Mouse (Mus musculus) megakaryocyte progenitor cell, adult 5-6 weeks (primary cell): ENCODE measurements around the gene Rab3ip. TPM values are rescaled to one million over a fixed set of nuclear protein-coding genes. Genes with fewer than 3 reads are reported as not detected.

Source experiments
- ATAC-seq: replicated peaks from 2 replicates; pipeline ENCODE4 v1.8.0; 2016; ENCODE audit warnings: mild to moderate bottlenecking, moderate TSS enrichment, inconsistent platforms; ENCODE audit not compliant: poor library complexity
- total RNA-seq, 2 experiments: library from RNA; stranded (forward) in 1 of 2; stranded (reverse) in 1 of 2; fragments of 157-497, 149-512 nt in 1 of 2; fragments of 200-1000 nt in 1 of 2; gene quantifications; 2 replicates each; pipeline versions ENCODE4 v1.2.3 to v1.2.4; 2015 to 2017

Gene Rab3ip
- 6.8 and 7.0 TPM in 2 replicates for total RNA-seq (2015)
- total RNA-seq (2017): 14.1 TPM in 2 replicates

DNA sequence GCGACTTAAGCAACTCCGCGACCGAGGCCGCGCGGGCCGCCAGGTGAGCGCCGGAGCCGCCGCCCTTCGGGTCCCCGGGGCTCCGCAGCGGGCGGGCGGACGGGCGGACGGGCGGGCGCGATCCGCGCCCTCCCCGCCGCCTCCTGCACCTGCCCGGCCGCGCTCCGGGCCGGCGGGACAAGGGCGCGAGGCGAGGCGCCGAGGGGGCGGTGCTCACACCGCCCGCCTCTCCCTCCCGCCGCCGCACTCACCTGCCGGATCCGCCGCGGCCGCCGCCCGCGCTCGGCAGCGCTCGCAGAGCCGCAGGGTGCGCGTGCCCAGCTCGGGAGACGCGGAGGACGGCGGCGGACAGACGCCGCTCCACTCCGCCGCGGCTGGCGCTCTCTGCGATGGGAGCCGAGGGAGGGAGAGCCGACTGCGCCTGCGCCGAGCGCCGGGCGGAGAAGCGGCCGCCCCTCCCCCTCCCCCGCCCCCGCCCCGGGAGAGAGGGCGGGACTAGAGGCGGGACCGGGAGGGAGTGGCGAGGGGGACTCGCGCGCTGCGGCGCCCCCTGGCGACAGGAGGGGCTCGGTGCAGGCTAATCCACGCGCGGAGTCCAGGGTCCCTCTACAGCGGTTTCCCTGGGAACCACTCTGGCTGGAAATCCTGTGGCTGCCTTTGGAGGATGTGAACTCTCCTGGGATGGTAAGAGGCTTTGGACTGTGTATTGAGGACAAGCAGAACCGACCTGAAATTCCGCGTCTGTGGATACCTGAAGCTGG is at the start of gene Rab3ip:
Gene Rab3ip, minus strand, starts transcription at position 761 of the 761 bp plus-strand sequence.
- peak; percentile 98 for ATAC-seq

DNA sequence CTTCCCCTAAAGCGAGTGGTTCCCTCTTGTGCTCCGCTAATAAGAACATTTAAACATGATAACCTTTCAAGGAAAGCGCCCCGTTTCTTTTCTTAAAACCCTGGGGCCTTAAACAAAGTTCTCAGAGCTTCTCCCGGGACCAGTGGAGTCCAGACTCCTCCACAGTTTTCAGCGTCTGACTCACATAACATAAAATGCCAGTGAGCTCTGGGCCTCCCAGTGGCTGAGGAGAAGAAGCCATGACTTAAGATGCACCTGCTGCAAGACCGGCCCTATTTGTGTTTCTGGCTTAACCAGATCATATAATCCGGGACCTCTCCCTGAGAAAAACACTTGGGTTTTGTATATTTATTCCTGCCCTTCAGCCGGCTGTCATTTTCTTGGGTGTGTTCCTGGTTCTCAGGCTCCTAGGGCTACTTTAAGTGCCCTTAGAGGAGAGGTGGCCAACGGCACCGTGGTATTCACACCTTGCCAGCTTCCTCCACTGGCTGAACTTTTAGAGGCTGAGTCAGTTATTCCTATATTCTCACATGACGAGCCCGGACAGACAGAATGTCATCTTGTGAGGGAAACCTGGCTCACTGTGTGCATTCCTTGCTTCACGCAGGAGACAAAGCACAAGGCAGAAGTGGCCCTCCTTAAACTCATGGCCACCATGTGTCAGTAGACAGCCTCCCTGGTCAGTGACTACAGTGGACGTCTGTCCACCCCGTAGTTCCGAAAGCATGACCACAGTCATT is 48.3 kb upstream of the Rab3ip start:
- no peak for ATAC-seq

DNA sequence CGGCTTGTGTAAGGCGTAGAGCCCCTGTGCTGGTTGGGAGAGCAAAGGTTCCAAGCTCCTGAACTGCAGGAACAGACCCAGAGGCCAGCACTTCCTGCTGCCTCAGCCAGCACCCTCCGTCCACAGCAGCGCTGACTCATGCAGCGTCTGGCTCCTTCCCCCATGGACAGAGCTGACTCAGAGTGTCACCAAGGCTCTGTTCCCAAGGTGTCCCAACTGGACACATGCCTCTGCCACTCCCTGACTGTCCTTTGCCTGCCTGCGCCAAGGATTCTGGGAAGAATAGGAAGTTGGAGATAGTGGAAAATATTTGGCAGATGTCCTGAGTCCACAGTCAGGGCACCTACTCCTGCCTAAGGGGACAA is 45.6 kb upstream of the Rab3ip start:
- ATAC-seq: peak; percentile 87

DNA sequence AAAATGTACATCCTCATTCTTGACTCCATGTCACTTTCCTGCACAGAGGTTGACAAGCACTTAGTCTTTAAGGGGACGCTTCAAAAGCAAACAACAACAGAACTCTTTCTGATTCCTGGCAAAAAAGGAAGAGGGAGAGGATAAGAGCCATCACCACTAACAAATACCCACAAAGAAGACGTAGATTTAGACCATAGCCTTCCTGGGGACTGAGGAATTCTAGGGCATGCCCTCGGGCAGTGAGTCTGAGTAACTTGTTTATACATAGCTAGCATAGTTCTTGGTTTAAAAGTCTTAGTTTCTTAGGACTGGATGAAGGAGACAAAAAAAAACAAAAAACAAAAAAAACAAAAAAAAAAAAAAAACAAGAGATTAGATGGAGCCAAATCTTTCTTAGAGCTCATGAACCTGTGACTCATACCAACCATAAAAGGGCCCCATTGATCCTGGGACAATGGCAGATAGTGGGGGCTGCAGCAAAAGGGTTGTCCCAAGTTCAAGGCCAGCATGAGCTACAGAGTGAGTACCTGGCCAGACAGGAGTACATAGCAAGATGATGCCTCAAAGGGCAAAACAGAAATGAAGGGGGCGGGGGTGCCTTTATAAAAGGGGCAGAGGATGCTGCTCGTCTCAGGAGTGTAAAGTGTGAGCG is 45.1 kb upstream of the Rab3ip start:
- no peak for ATAC-seq

DNA sequence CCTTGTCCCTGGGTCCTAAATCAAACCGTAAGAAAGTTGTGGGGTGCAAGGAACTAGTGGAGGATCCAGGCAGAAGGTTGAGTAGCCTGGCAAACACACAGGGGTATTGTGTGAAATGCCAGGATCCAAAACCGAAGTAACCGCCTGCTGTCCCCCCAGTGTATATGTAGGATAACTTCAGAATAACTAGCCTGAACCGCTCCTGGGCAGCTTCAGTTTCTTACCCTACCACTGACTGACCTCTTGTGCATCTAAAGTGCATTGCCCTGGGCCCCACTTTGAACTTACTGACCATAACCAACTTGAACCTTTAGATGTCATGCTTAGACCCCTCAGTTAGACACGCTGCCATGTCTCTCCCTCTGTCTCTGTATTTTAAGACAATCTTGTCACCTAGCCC is 44.6 kb upstream of the Rab3ip start:
- no peak for ATAC-seq

DNA sequence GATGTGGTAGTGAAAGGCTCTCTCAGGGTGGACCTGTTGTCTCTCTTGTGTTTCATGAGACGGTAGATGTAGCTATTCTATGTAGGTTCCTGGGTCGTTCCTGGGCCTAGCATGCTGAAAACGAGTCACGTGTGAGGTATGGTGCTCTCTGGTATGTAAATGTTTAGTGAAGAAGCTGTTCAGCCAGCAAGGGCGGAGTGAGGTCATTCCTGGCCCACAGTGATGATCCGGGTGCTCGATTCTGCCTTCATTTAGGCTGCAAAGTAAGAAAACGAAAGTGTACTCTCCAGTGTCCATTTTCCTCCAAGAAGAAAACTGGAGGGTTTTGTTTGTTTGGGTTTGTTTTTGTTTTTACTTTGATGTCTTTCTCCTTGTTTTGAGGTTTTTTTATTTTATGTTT is 43.4 kb upstream of the Rab3ip start:
- no peak for ATAC-seq

DNA sequence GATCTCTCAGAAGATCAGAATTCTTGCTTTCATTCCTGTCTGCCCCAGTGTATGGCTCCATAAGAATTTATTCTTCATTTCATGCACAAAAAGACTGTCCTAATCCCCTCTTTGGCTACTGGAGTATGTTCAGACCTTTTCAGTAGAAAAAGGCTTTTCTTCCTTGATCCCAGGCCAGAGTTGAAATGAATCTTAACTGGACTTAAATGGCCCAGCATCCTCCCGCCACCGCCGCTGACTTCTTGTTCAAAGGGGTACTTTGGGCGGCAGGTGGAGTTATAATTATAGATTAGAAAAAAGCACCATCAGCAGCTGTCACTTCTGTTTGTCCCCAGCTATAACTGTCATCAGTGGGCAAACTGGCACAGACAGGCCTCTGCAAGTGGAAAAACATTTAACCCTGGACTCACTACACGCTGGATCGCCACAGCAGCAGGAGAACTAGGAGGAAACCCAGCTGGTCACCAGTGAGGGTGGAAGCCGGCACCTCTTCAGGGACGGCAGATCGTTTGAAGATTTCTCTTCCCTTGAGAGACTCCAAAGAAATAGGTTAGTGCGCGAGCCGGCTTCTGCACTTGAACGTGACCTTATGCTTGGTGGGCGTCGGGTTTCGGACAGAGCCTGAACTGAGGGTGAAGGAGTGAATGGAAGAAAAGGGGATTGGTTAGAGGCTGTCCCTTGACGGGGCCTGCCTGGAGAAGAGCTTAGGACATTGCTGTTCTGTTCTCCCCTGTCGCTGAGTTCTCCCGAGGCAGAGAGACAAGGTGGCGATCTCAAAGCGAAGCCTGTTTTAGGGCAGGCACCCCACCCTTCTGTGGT is 35.9 kb upstream of the Rab3ip start, which contains the start of gene Best3:
Gene Best3, plus strand, starts transcription at position 51 of the 819 bp plus-strand sequence.
- no peak for ATAC-seq

DNA sequence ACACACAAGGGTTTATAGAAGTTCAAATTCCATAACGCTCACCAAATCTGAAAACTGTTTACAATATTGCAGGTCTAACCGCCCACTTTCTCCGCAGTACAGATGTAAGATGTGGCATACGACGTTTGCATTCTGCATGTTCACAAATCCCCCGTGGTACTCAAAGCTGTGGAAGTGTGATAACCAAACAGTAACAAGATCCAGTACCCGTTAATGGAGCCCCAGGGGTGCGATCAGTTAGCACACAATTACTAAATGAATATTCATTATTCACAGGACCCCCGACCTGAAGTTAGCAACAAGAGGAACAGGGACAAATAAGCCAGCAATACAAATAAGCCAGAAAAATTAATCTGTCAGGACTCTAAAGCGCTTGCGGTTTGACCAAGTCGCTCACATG is 34.3 kb upstream of the Rab3ip start:
- no peak for ATAC-seq

DNA sequence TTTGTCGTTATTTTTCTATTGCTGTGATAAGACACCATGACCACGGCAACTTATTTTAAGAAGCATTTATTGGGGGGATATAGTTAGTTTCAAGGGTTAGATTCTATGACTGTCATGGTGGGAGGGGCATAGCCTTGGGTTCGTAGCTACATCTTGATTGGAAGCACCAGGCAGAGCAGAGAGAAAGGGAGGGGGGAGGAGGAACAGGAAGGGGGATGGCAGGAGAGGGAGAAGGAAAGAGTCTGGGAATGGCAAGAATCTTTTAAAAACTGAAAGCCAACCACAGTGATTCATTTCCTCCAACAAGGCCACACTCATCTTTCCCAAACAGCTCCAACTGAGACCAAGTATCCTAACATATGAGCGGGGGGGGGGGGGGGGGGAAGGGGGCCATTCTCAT is 32.0 kb upstream of the Rab3ip start:
- no peak for ATAC-seq

DNA sequence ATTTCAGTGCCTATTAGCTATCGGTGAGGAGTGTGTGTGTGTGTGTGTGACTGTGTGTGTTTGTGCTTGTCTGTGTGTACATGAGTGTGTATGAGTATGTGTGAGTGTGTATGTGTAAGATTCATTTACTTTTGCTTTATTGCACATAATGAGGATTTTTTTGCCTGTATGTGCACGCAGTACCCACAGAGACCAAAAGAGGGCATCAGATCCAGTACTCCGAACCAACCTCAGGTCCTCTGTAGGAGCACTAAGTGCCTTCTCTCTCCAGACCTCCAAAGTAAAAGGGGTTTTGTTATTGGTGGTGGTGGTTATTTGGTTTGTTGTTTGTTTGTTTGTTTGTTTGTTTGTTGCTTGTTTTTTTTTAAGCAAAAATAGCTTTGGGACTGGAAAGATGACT is 30.3 kb upstream of the Rab3ip start:
- peak; percentile 91 for ATAC-seq

DNA sequence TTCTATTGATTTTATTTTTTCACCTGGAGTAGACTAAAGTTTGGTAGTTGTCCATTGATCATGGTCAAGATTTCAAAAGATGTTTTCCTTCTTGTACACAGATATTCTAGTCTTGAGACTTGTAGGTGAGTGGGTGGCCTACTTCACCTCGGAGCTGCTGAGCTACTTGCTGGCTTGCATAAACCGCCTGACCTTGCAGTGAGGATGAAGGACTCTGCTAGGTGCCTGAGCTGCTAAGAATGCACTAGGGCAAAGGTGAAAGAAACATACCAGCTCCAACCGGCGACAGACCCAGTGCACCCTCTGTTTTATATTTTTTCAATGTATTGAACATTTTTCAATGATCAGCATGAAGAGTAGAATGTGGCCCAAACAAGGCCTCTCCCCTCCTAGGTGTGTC is 29.7 kb upstream of the Rab3ip start:
- ATAC-seq: no peak

DNA sequence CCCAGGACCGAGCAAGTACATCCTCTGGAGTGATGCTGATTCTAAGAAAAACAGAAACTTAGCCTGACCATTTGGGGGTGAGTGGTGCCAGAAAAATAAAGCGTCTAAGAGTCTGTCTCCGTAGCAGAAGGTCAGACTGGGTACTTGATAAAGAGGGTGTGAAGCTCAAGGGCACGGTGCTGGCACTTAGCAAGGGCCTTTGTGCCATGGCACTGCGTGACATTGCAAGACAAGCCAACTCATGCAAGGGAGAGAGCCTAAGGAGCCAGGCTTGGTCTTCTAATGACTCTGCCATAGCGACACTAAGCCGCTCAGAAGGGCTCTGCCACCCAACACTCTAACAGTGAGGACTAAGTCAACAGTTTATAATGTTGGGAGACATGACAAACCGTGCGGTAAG is 28.3 kb upstream of the Rab3ip start:
- no peak for ATAC-seq

DNA sequence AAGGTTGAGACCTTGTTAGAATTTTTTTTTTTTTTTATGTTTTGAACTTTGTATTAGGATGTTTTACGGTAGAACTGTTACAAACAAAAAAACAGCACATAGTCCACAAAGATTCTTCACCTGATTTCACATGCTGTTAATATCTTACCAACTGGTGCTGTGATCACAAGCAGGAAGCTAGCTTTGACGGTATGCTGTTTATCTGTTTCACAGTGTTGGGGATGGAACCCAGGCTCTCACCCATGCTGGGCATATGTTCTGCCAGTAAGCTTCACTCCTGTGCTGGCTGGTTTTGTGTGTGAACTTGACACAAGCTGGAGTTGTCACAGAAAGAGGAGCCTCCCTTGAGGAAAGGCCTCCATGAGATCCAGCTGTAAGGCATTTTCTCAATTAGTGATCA is 27.3 kb upstream of the Rab3ip start:
- ATAC-seq: no peak

DNA sequence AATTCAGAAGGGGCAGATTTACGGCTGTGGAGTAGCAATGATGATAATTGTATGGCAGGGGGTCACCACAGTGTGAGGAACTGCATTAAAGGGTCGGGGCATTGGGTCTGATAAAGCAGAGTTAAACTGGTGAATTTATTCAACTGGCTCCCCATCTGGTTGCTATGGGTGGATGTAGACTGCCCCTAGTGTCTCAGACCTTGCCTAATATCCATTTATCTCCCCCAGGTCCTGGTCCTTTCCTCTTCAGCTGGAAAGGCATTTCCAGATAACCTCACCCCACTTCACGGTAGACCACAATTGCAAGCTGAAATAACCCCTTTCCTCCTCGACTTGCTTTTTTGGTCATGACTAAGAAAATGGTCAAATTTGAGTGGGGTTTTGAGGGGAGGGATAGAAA is 26.9 kb upstream of the Rab3ip start:
- peak; percentile 53 for ATAC-seq

DNA sequence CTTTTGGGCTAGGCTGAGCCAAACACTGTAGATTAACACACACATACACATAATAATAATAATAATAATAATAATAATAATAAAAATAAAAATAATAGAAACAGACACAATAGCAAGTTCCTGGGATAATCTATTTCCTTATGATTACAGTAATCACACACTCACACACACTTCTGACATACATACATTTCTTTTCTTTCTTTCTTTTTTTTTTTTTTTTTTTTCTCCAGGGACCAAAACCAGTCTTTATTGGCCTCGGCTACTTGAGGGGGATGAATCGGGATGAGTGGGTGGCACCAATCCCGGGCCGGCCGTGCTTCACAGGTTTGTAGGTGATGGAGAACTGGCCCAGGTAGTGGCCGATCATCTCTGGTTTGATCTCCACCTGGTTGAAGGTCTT is 21.9 kb upstream of the Rab3ip start, which contains the start of gene Gm10271:
Gene Gm10271, minus strand, starts transcription at position 101 of the 400 bp plus-strand sequence.
- ATAC-seq: no peak

DNA sequence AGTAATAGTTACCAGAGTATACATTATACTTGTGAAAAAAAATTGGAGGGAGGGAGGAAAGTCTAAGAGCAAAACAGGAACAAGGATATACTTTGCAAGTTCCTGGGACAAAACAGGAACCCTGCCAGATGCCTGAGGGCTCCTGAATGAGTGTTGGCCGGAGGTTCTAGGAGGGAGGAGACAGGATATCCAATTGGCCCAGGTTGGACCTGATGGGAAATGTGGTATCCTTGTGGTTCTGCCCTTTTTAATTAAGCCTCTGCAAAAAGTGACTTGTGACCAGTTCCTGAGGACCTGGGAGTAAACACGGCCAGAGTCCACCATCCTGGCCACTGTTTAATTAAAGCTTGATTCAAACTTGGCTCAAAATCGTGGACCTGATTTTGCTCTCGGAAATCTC is 18.2 kb upstream of the Rab3ip start:
- ATAC-seq: no peak

DNA sequence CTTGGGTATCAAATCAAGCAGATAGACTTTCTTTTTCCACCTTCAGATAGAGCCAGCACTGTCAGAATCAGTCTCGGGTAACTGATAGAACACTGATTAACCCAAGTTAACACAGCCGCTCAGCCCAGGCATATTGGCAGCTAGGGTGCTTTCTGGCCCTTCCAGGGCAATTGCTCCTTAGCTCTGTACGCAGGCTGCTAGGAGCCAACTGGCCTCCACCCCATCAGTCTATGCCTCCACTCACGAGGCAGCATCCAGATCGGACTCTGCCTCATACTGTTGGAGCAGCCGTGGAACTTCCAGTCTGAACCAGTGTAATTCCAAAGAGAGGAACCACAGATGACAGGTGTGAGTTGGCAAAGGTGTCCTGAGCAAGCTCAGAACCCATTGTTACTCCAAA is 15.5 kb upstream of the Rab3ip start:
- ATAC-seq: no peak

DNA sequence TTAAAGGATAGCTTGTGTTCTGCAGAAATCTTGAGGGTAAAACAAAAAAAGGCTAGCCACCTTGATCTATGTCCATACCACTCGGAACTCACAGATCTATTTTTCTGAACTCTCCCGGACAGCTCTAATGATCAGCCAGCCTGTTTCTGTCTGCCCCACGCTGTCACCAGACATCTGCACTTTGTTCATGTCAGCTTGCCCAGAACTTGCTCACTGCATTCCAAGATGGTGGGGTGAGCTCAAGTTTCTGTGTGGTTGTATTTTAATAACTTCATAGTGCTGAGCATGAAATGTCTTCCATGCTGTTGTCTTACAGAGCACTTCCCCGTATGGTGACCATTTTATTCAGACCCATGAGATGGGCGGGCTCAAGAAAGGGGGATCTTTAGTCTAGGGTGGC is 14.7 kb upstream of the Rab3ip start:
- no peak for ATAC-seq

DNA sequence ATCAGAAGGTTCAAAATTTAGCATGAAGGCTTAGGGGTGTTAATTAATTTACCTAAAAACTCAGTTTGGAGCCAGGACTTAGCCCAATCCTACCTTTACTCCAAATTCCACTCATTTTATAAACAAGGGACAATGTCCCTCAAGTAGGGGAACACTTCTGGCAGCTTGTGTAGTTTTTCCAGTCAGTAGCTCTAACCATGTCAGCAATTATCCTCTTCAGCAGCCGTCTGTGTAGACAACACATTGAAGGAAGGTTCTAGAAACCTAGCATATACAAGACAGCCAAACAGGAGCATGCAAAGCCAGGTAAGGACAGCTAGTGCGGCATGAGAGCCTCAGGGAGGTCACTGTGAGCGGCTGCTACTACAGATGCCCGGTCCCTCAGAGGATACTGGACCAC is 14.0 kb upstream of the Rab3ip start:
- no peak for ATAC-seq

DNA sequence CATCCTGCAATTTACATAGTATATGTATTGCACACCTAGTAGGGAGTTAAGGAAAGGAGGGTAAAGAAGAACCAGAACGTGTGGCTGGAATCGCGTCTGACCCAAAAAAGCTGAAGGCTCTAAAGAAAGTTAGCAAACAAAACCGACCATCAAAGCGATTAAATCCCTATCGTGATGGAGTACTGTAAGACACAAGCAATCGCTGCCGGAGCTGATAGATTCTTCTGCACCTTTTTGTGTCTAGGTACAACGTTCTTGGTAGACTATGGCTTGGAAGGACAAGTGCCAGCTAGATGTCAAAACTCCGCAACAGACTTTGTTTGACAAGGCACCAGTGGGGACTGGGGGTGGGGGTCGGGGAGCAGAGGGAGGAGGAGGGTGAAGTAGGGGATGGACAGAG is 13.5 kb upstream of the Rab3ip start:
- no peak for ATAC-seq

DNA sequence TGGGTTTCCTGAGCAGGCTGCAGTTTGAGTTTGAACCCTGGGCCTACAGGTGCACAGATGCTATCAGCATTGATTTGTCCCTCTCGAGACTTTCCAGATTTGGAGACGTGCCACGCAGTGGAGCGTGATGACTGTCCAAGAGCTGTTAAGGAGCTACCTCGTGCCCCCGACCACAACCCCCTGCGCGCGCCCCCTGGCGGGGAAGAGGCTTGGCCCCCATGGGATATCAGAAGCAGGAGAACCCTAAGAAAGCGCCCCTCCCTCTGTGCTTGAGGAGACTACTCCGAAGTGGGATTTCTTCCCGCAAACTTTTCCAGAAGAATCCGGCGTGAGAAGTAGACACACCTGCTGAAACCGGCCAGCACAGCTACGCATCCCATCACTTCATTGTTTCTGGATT is 12.2 kb upstream of the Rab3ip start:
- ATAC-seq: no peak
